Mouse (Mus musculus) intestine, embryonic 14.5 days (tissue): ENCODE results near the gene Olfr639. TPM values are rescaled to one million over a fixed set of nuclear protein-coding genes. Genes with fewer than 3 reads are reported as not detected.

Source experiments
- ATAC-seq: fragments of 200-750 bp; cut with Nextera tagmentation; replicated peaks from 2 replicates; pipeline ENCODE4 v1.8.0; 2017; ENCODE audit warnings: low read depth, moderate number of reproducible peaks, moderate TSS enrichment, moderate library complexity; ENCODE audit not compliant: low FRiP score, low TSS enrichment
- DNase-seq: peaks from one replicate; pipeline ENCODE4 v3.0.0-alpha.2; 2018; ENCODE audit warnings: low spot score
- H3K27ac ChIP-seq: fragments of 300-500 bp; sonication (generic); 2 replicates; pipeline ENCODE4 v1.5.1; 2014; ENCODE audit warnings: low read depth, mild to moderate bottlenecking, control low read depth
- H3K27me3 ChIP-seq: fragments of 300-500 bp; sonication (generic); replicated peaks from 2 replicates; pipeline ENCODE4 v1.6.1; 2014; ENCODE audit warnings: low read length, control low read depth; ENCODE audit not compliant: control insufficient read depth, insufficient read depth
- H3K36me3 ChIP-seq: fragments of 300-500 bp; sonication (generic); 2 replicates; pipeline ENCODE4 v1.6.1; 2014; ENCODE audit warnings: low read length, control low read depth; ENCODE audit not compliant: control insufficient read depth, insufficient read depth
- H3K4me1 ChIP-seq: fragments of 300-500 bp; sonication (generic); replicated peaks from 2 replicates; pipeline ENCODE4 v1.6.1; 2014; ENCODE audit warnings: low read length, control low read depth, mixed read lengths; ENCODE audit not compliant: control insufficient read depth, insufficient read depth
- H3K4me2 ChIP-seq: fragments of 300-500 bp; sonication (generic); 2 replicates; pipeline ENCODE4 v1.6.1; 2014; ENCODE audit warnings: low read length
- H3K4me3 ChIP-seq: fragments of 300-500 bp; sonication (generic); 2 replicates; pipeline ENCODE4 v1.5.1; 2014; ENCODE audit warnings: low read depth, low read length, control low read depth, mixed read lengths
- H3K9ac ChIP-seq: fragments of 300-500 bp; sonication (generic); 2 replicates; pipeline ENCODE4 v1.6.1; 2014; ENCODE audit warnings: mild to moderate bottlenecking, low read length
- H3K9me3 ChIP-seq: fragments of 300-500 bp; sonication (generic); 2 replicates; pipeline ENCODE4 v1.6.1; 2016; ENCODE audit warnings: low read length, control low read depth; ENCODE audit not compliant: control insufficient read depth
- WGBS: fragments of 180-500 bp; shearing (Covaris S2); extraction: QIAGEN DNeasy Blood & Tissue Kit; methylation state at CpG from one replicate; pipeline ENCODE4 v1.1.7; 2014; 5-methylcytosine and 5-hydroxymethylcytosine counted together
- polyA plus RNA-seq: library from polyadenylated mRNA; unstranded; fragments of >200 nt; fragmentation: Nextera tagmentation; extraction: Ambion mirVana; gene quantifications from 2 replicates; pipeline ENCODE4 v1.2.1, GENCODE M21; 2014

Olfr639 gene
- polyA plus RNA-seq: 0.04 TPM in 1 of 2 replicates, not detected in the other

DNA sequence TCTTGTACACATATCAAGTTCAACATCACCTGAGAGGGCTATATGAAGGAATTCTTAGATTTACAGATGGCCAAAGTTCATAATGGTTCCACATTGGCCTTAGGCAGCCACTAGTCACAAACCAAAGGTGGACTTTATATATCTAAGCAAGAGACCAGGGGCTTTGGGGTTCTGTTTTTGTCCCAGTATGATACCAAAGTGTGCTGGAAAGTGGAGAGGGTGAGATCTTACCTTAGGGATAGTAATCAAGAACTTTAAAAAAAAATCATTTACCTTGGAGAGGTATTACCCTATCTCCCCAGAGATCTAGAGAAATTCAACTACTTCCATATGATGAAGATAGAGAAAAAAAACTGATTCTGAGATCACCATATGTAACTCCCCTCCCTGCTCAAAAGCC lies at the start of gene Olfr639:
Olfr639 (minus strand) TSS at position 101 of the 400 bp plus-strand sequence.
- no peaks in the 10 kb centered on the region for H3K27me3 ChIP-seq
- H3K9ac ChIP-seq: no peak within 1 kb of the TSS
- H3K4me2 ChIP-seq: no peak within 1 kb of the TSS
- H3K9me3 ChIP-seq: no peaks in the 10 kb centered on the region
- H3K4me3 ChIP-seq: no peak within 1 kb of the TSS
- no peak within 1 kb of the TSS for H3K27ac ChIP-seq
- H3K4me1 ChIP-seq: no peaks in the 10 kb centered on the region
- no peak for DNase-seq
- no peak for ATAC-seq
- no peaks in the 10 kb centered on the region for H3K36me3 ChIP-seq

DNA sequence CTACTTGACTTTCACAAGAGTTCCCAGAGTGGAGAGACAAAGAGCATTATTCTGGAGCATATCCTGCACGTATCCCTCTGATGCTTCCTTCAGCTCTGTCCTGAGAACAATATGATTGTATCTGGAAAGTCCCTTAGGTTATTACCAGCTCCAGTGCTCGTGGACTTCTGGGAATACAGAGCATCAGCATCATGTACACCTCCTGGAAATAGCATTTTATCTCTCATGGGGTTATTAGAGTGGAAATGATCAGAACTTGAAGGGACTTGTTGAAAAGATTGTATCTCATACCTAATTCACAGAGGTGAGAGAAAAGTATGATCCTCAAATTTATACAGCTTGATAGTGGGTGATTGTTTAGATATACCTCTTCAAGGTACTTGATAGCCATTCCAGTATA lies 44.2 kb upstream of the Olfr639 start, which contains the start of gene 4930516K23Rik:
4930516K23Rik (minus strand) TSS at position 101 of the 400 bp plus-strand sequence.
- Histone ChIP-seq H3K27ac (no peak within 1 kb of the TSS), H3K4me3 (no peak within 1 kb of the TSS), H3K9me3 (no peaks in the 10 kb centered on the region), H3K4me1 (no peaks in the 10 kb centered on the region), H3K36me3 (no peaks in the 10 kb centered on the region), H3K4me2 (no peak within 1 kb of the TSS), H3K27me3 (no peaks in the 10 kb centered on the region), H3K9ac (no peak within 1 kb of the TSS)
- DNase-seq (no peak), ATAC-seq (no peak)
- 58% methylated on average over 2 of the region's 2 CpGs for WGBS

DNA sequence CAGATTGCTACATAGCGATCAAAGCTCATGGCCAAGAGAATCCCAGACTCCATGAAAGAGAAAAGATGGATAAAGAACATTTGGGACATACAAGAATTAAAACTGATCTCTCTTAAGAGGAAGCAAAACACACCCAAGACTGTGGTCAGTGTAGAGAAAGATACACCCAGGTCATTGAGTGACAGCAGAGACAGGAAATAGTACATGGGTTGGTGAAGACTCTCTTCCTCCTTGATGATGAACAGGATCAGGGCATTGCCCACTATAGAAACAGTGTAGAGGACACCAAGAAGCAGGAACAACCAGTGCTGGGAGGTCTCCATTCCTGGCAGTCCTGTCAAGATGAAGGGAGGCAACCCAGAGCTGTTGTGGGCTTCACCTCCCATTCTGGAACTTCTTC lies 42.1 kb upstream of the Olfr639 start:
- H3K4me2 ChIP-seq: no peak overlapping the region
- ATAC-seq (no peak), DNase-seq (no peak)
- H3K9me3 ChIP-seq: no peaks in the 10 kb centered on the region
- no peaks in the 10 kb centered on the region for H3K36me3 ChIP-seq
- no peaks in the 10 kb centered on the region for H3K27me3 ChIP-seq
- no peak overlapping the region for H3K27ac ChIP-seq
- H3K4me1 ChIP-seq: no peaks in the 10 kb centered on the region
- no peak overlapping the region for H3K9ac ChIP-seq
- 93% methylated on average over 1 of the region's 1 CpGs for WGBS
- H3K4me3 ChIP-seq: no peak overlapping the region

DNA sequence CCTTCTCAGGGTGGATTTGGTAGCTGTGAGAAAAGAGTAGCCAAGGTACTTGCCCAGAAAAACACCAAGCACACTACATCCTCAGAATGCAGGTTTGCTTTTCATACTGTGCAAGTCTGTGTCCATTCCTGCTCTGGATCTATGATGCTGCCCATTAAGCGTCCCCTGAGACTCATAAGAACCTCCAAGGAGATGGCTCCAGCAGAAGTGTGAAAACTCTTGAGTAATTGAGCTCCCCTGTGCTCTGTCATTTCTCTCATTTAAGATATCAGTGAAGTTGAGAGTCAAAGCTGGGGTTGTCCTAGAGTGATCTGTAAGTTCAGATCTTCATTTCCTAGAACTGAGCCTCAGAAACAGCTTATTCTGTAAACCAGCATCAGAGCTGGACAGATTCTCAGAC lies 35.5 kb upstream of the Olfr639 start, which contains the start of gene Olfr642:
Olfr642 (minus strand) TSS at position 101 of the 400 bp plus-strand sequence.
- H3K4me2 ChIP-seq: no peak within 1 kb of the TSS
- WGBS: 88% methylated on average over 1 of the region's 1 CpGs
- no peak within 1 kb of the TSS for H3K27ac ChIP-seq

DNA sequence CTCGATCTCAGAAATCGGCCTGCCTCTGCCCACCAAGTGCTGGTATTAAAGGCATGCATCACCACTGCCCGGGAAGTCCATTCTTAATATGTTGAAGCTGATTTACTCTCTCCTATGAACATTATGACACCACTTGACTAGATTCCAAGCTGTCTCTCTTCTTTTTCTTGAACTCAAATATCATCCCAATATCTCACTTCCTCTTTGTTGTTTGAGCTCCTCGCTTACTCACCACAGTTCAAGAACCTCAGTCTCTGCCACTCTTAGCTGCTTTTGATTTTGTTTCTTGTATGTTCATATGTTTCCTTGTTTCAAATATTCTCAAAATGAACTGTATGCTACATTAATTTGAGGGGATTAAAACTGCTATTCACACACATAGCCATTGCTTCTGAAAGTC lies 33.6 kb upstream of the Olfr639 start:
- H3K4me3 ChIP-seq: no peak overlapping the region
- H3K27me3 ChIP-seq: no peaks in the 10 kb centered on the region
- no peak for ATAC-seq
- H3K9ac ChIP-seq: no peak overlapping the region
- no peak overlapping the region for H3K27ac ChIP-seq
- H3K4me1 ChIP-seq: no peaks in the 10 kb centered on the region
- no peak overlapping the region for H3K4me2 ChIP-seq
- no peak for DNase-seq
- H3K9me3 ChIP-seq: no peaks in the 10 kb centered on the region
- no peaks in the 10 kb centered on the region for H3K36me3 ChIP-seq
- 91% methylated on average over 4 of the region's 4 CpGs for WGBS

More for the DNA sequence above, 35.5 kb upstream of the Olfr639 start, which contains the start of gene Olfr642:
- Histone ChIP-seq H3K9ac (no peak within 1 kb of the TSS), H3K4me3 (no peak within 1 kb of the TSS), H3K9me3 (no peaks in the 10 kb centered on the region), H3K4me1 (no peaks in the 10 kb centered on the region), H3K27me3 (no peaks in the 10 kb centered on the region), H3K36me3 (no peaks in the 10 kb centered on the region)
- ATAC-seq (no peak), DNase-seq (no peak)

DNA sequence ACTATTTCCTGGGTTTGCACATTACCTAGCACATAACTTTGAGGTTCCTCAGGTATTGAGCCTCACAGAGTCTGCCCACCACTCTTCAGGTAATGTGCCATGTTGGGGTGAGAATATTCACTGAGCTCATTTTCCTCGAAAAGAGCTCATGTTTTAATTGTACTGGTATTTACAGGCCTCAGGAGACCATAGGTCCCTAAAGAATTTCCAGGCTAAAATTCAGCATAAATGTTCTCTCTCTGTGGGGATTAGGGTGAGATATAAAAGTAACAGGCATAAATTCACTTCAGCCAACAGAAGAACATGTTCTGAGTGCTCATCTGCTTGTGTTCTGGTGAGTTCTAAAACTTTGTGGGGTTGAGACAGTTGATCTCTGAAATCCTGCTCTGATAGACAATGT lies 18.0 kb upstream of the Olfr639 start, which contains the start of gene Olfr641:
Olfr641 (plus strand) TSS at position 301 of the 400 bp plus-strand sequence.
- Histone ChIP-seq H3K27ac (no peak within 1 kb of the TSS), H3K4me1 (no peaks in the 10 kb centered on the region), H3K9ac (no peak within 1 kb of the TSS), H3K4me3 (no peak within 1 kb of the TSS), H3K36me3 (no peaks in the 10 kb centered on the region), H3K9me3 (no peaks in the 10 kb centered on the region), H3K4me2 (no peak within 1 kb of the TSS), H3K27me3 (no peaks in the 10 kb centered on the region)
- no peak for DNase-seq
- 74% methylated on average over 1 of the region's 1 CpGs for whole genome bisulfite sequencing
- ATAC-seq: no peak

DNA sequence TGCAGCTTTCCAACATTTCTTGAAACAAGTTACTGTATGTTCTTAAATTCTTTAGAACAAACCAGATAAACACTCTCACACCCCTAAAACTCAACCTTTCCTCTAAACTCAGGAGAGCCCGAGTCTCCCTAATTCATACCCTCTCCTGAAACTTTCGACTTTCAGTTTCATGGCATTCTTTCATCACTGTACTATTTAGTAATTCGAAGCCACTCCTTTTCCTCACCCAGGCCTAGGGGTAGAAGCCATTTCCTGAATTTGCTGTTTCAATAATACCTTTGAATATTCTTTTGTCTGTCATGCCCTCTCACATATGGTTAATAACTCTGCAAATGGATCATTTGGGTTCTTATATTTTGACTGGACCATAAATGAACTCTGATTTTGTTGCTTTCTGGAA lies 9.9 kb upstream of the Olfr639 start:
- no peaks in the 10 kb centered on the region for H3K4me1 ChIP-seq

DNA sequence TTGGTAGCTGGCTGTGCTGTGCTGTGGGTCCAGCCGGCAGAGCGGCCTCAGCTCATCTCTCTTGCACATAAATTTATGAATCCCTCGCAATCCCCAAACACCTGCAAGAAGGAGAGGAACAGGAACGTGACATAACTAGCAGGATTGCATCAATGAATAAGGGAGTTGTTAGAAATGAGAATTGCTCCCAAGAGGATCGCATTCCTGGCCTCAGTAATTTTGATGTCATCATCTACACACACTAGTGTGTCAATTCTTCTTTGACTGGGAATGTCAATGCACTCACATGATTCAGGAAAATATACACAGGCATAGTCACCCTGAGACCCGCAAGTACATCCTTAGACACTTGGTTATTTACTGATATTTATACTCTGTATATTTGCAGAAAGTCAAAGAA lies 8.4 kb upstream of the Olfr639 start, which contains the start of gene Olfr640:
Olfr640 (minus strand) TSS at position 101 of the 400 bp plus-strand sequence.
- no peaks in the 10 kb centered on the region for H3K36me3 ChIP-seq
- H3K4me2 ChIP-seq: no peak within 1 kb of the TSS
- H3K4me1 ChIP-seq: no peaks in the 10 kb centered on the region
- no peak for ATAC-seq
- H3K9me3 ChIP-seq: no peaks in the 10 kb centered on the region
- no peak for DNase-seq
- no peaks in the 10 kb centered on the region for H3K27me3 ChIP-seq
- H3K4me3 ChIP-seq: no peak within 1 kb of the TSS
- WGBS: 82% methylated on average over 6 of the region's 6 CpGs
- no peak within 1 kb of the TSS for H3K9ac ChIP-seq
- H3K27ac ChIP-seq: no peak within 1 kb of the TSS

More for the DNA sequence above, 9.9 kb upstream of the Olfr639 start:
- no peak overlapping the region for H3K4me2 ChIP-seq
- H3K9ac ChIP-seq: no peak overlapping the region
- no peak for DNase-seq
- no peaks in the 10 kb centered on the region for H3K36me3 ChIP-seq
- no peak for ATAC-seq
- H3K4me3 ChIP-seq: no peak overlapping the region
- no peaks in the 10 kb centered on the region for H3K27me3 ChIP-seq
- H3K27ac ChIP-seq: no peak overlapping the region
- whole genome bisulfite sequencing: 82% methylated on average over 3 of the region's 3 CpGs
- no peaks in the 10 kb centered on the region for H3K9me3 ChIP-seq

DNA sequence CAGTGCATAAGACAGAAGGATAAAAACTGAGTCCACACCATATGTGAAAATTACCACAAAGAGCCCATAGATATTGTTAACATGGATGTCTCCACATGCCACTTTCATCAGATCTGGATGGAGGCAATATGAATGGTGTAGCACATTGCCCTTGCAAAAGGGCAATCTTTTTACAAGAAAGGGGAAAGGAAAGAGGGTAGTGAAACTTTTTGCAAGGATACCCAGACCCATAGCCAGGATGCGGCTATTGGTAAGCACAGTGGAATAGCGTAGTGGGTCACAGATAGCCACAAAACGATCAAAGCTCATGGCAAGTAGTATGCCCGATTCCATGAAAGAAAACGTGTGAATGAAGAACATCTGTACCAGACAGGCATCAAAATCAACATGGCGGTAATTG lies 4.5 kb upstream of the Olfr639 start:
- Histone ChIP-seq H3K27ac (no peak overlapping the region), H3K9me3 (no peaks in the 10 kb centered on the region), H3K4me1 (no peaks in the 10 kb centered on the region), H3K4me2 (no peak overlapping the region), H3K36me3 (no peaks in the 10 kb centered on the region), H3K27me3 (no peaks in the 10 kb centered on the region), H3K4me3 (no peak overlapping the region), H3K9ac (no peak overlapping the region)
- ATAC-seq (no peak), DNase-seq (no peak)
- WGBS: 92% methylated on average over 6 of the region's 6 CpGs
